Mouse (Mus musculus) liver, embryonic 14.5 days (tissue): ENCODE data around the gene Tex46. TPM values are rescaled to one million over a fixed set of nuclear protein-coding genes. Genes with fewer than 3 reads are reported as not detected.

ENCODE experiments used
- ATAC-seq: fragments of 200-750 bp; cut with Nextera tagmentation; 2 replicates; pipeline ENCODE4 v1.8.0; 2017; ENCODE audit warnings: moderate number of reproducible peaks, mild to moderate bottlenecking, moderate library complexity; ENCODE audit not compliant: insufficient read depth
- DNase-seq, 3 experiments: peaks; one replicate each; pipeline ENCODE4 v3.0.0-alpha.2; 2012 to 2013; ENCODE audit warnings: low read depth in 3 of 3, low spot score in 3 of 3
- H3K27ac ChIP-seq: fragments of 300-500 bp; sonication (generic); 2 replicates; pipeline ENCODE4 v1.5.1; 2014; ENCODE audit warnings: moderate library complexity, mild to moderate bottlenecking, control low read depth, inconsistent platforms
- H3K27me3 ChIP-seq: fragments of 300-500 bp; sonication (generic); 2 replicates; pipeline ENCODE4 v1.6.1; 2014; ENCODE audit warnings: mild to moderate bottlenecking, low read length, moderate library complexity; ENCODE audit not compliant: control insufficient read depth, insufficient read depth
- H3K36me3 ChIP-seq: fragments of 300-500 bp; sonication (generic); replicated peaks from 2 replicates; pipeline ENCODE4 v1.6.1; 2014; ENCODE audit warnings: low read depth; ENCODE audit not compliant: control insufficient read depth, insufficient read depth
- H3K4me1 ChIP-seq, 2 experiments: fragments of 200-500 bp in 1 of 2; fragments of 300-500 bp in 1 of 2; sonication (generic) in 1 of 2; replicated peaks; 2 replicates each; pipeline ENCODE4 v1.6.1; 2012 to 2014; ENCODE audit warnings: antibody characterized with exemption in 1 of 2, inconsistent platforms in 1 of 2, low read length in 1 of 2; ENCODE audit not compliant: control insufficient read depth in 2 of 2, insufficient read depth in 2 of 2
- H3K4me2 ChIP-seq: fragments of 300-500 bp; sonication (generic); 2 replicates; pipeline ENCODE4 v1.6.1; 2014; ENCODE audit warnings: low read depth, mild to moderate bottlenecking, control low read depth, moderate library complexity
- H3K4me3 ChIP-seq, 2 experiments: fragments of 200-500 bp in 1 of 2; fragments of 300-500 bp in 1 of 2; sonication (generic) in 1 of 2; 2 replicates each; pipeline ENCODE4 v1.5.1; 2012 to 2014; ENCODE audit warnings: low read depth in 2 of 2, low read length in 2 of 2, mild to moderate bottlenecking in 2 of 2, control low read depth in 1 of 2, inconsistent platforms in 1 of 2, moderate library complexity in 1 of 2; ENCODE audit not compliant: insufficient read depth in 1 of 2
- H3K9ac ChIP-seq: fragments of 300-500 bp; sonication (generic); replicated peaks from 2 replicates; pipeline ENCODE4 v1.6.1; 2014; ENCODE audit warnings: mild to moderate bottlenecking, control low read depth, moderate library complexity
- H3K9me3 ChIP-seq: fragments of 300-500 bp; sonication (generic); 2 replicates; pipeline ENCODE4 v1.6.1; 2016; ENCODE audit warnings: low read length, mixed read lengths; ENCODE audit not compliant: control insufficient read depth
- CTCF ChIP-seq: IDR thresholded peaks from 2 replicates; pipeline ENCODE4 v1.5.1; 2016; ENCODE audit warnings: antibody characterized with exemption, low read depth, control low read depth
- EP300 ChIP-seq: IDR thresholded peaks from 2 replicates; pipeline ENCODE4 v1.6.1; 2016; ENCODE audit warnings: antibody characterized with exemption, low read depth
- WGBS: fragments of 180-500 bp; shearing (Covaris S2); extraction: QIAGEN DNeasy Blood & Tissue Kit; methylation state at CpG from one replicate; pipeline ENCODE4 v1.1.7; 2014; ENCODE audit not compliant: insufficient replicate concordance; 5-methylcytosine and 5-hydroxymethylcytosine counted together
- polyA plus RNA-seq, 2 experiments: library from polyadenylated mRNA; depleted of rRNA in 1 of 2; stranded (reverse) in 1 of 2; unstranded in 1 of 2; fragments of >200 nt; fragmentation: Nextera tagmentation in 1 of 2; extraction: Ambion mirVana in 1 of 2; gene quantifications; 2 replicates each; pipeline versions ENCODE4 v1.2.1 to v1.2.3; 2012 to 2014

Tex46 gene
- polyA plus RNA-seq, 2 experiments = not detected

GRCm38 (mm10) chr4:136622388-136622787 is 12.2 kb downstream of the Tex46 start, which contains the start of gene Lactbl1:
Gene Lactbl1 (plus strand): TSS chr4:136622621.
- no peak within 1 kb of the TSS for H3K4me2 ChIP-seq
- H3K9me3 ChIP-seq = no peaks in the 10 kb centered on the region
- WGBS = 49% methylated on average over 6 of the region's 6 CpGs
- no peaks in the 10 kb centered on the region; a peak in 1 of 4 replicates for H3K4me1 ChIP-seq
- H3K9ac ChIP-seq = no peak within 1 kb of the TSS
- no peaks in the 10 kb centered on the region for H3K27me3 ChIP-seq
- ATAC-seq (no peak), DNase-seq (no peak)
- no peaks in the 10 kb centered on the region for H3K36me3 ChIP-seq
- no peak for TF ChIP-seq CTCF
- no peak for TF ChIP-seq EP300
- H3K27ac ChIP-seq = no peak within 1 kb of the TSS
- no peak within 1 kb of the TSS for H3K4me3 ChIP-seq

DNA sequence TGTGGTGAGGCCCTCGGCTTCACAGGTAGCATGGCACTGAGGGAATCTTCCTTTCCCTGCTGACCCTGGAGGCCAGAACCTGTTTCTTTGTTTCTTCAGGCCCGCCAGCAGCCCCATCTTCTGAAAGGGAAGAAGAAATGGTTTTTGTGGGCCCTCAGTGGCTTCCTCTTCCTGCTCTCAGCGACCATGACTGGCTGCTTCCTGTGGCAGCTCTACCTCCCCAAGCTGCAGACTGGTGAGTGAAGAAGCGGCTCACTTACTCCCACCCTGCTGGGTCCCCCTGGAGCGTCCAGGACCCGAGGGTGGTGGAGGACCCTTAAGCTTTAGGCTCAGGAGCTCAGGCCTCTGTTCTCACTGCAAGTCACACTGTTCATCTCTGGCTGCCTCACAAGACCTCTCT is 16.4 kb downstream of the Tex46 start:
- DNase-seq (no peak), ATAC-seq (no peak)
- Histone ChIP-seq H3K9me3 (no peaks in the 10 kb centered on the region), H3K9ac (no peak overlapping the region), H3K4me2 (no peak overlapping the region), H3K27ac (no peak overlapping the region), H3K27me3 (no peaks in the 10 kb centered on the region), H3K36me3 (no peaks in the 10 kb centered on the region), H3K4me1 (no peaks in the 10 kb centered on the region), H3K4me3 (no peak overlapping the region)
- 32% methylated on average over 6 of the region's 6 CpGs for WGBS
- TF ChIP-seq EP300 = no peak
- no peak for TF ChIP-seq CTCF

DNA sequence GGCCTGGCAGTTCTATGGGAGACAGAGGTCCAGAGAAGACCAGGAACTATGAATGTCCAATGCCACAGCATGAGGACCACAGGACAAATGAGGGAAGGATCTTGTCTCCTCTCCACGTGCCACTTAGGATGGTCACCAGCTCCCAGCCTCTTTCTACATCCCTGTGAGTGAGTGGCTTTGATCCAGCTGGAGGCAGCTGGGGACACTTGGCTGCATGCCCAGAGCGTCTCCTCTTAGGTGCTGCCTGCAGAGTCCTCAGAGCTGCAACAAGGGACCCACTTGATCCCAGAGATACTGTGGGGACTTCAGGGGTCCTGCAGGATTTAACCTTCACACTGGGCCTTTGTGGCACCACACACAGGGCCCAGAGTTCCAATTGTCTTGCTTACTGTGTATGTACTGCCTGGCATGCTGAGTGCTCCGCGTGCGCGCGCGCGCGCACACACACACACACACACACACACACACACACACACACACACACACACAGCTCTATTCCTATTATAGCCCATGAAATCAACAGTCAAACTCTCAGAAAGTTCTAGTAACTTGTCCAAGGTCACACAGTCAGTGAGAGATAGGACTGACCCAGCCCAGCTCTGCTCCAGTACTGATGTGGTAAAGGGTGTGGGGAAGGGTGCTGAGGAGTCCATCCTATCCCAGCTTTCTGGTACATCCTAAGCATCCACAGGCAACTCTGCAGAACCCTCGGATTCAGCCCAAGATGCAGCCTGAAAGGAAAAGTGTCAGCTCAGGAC is 21.2 kb downstream of the Tex46 start:
- no peaks in the 10 kb centered on the region for H3K36me3 ChIP-seq
- no peaks in the 10 kb centered on the region for H3K27me3 ChIP-seq
- no peak overlapping the region for H3K4me3 ChIP-seq
- no peaks in the 10 kb centered on the region for H3K9me3 ChIP-seq
- no peak overlapping the region for H3K4me2 ChIP-seq
- TF ChIP-seq CTCF (no peak), EP300 (no peak)
- ATAC-seq (no peak), DNase-seq (no peak)
- no peak overlapping the region for H3K27ac ChIP-seq
- no peaks in the 10 kb centered on the region for H3K4me1 ChIP-seq
- H3K9ac ChIP-seq = no peak overlapping the region
- 80% methylated on average over 11 of the region's 11 CpGs for WGBS

DNA sequence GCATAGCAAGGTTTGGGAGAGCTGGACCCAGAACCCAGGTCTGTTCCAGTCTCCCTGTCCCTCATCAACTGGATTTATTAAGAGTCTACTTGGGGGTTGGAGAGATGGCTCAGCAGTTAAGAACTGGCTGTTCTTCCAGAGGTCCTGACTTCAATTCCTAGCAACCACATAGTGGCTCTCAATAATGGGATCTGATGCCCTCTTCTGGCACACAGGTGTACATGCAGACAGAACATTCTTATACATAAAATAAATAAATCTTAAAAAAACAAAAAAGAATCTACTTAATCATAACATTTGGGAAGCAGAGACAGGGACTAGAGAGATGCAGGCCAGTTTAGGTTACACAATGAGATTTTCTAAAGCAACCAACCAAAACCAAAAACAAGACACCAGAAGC is 25.8 kb downstream of the Tex46 start:
- Histone ChIP-seq H3K4me3 (no peak overlapping the region), H3K9ac (no peak overlapping the region), H3K4me2 (no peak overlapping the region), H3K4me1 (no peaks in the 10 kb centered on the region), H3K9me3 (no peaks in the 10 kb centered on the region), H3K36me3 (no peaks in the 10 kb centered on the region), H3K27me3 (peaks cover 18% of the 10 kb centered on the region), H3K27ac (no peak overlapping the region)
- DNase-seq = no peak
- no peak for ATAC-seq
- TF ChIP-seq CTCF (peak; percentile 24; the same call in 1 of the 2 replicates), EP300 (no peak)

DNA sequence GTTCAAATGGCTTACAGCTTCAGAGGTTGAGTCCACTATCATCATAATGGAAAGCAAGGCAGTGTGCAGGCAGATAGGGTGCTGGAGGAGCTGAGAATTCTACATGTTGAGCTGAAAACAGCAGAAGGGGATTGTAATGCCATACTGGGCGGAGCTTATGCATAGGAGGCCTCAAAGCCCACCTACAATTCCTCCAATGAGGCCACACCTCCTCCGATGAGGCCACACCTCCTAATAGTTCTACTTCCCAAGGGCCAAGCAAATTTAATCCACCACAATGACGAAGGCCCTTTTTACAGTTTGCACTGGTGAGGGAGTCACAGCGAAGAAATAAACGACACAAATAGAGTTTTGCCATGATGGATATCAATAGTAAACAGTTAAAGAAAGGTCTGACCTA is 26.3 kb downstream of the Tex46 start:
- no peak for ATAC-seq
- H3K9ac ChIP-seq = no peak overlapping the region
- no peak for DNase-seq
- peaks cover 18% of the 10 kb centered on the region for H3K27me3 ChIP-seq
- no peaks in the 10 kb centered on the region for H3K4me1 ChIP-seq
- H3K27ac ChIP-seq = no peak overlapping the region
- H3K9me3 ChIP-seq = no peaks in the 10 kb centered on the region
- H3K4me2 ChIP-seq = no peak overlapping the region
- no peak overlapping the region for H3K4me3 ChIP-seq
- no peak for TF ChIP-seq EP300
- no peak for TF ChIP-seq CTCF
- H3K36me3 ChIP-seq = no peaks in the 10 kb centered on the region
- WGBS = 51% methylated on average over 5 of the region's 5 CpGs
